ENCODE assay signal across 17 mouse cellular contexts in the genomic region with DNA sequence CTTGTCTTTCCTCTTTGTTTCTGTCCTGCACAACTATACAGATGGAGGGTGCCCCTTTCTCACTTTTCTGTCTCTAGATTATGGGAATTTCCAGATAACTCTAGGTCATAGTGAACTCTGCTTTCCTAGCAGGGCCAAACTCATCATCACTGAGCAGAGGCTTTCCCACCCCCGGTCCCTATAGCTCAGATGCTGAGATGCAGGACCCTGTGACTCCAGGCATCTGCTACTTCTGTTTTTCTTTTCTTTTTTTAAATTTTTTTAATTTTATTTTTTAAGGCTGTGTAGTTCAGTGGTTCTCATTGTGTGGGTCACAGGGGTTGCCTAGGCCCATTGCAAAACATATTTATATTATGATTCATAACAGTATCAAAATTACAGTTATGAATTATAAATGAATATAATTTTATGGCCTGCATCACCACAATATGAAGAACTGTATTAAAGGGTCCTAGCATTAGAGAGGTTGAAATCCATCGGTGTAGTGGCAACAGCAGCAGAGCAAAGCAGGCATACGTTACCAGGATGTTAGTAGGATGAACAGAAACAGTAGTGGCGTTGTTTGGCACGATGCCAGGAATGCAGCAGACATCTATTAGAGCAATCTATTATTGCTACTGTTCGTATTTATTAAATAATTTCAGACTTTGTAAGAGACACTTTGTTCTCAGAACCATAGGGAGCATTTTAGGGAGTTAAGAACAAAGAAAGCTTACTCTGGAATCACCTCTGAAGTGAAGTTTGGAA.
A peak's percentile ranks its signal among the peaks of the same experiment; 100 is the strongest.
DNase-seq lines count a peak whose midpoint lies in the region; ATAC-seq and TF ChIP-seq lines count a peak whose summit lies in the region.
"Had no signal": no experiment of that assay in that cellular context is flagged by ENCODE, and none has a peak within 500 bp of the region (broad histone marks: within the 10 kb centered on the region; RNA-seq: fewer than 3 reads in every experiment).

No protein-coding gene starts in this region.

- H3K27me3 ChIP-seq in hindbrain, embryonic 11.5 days (ENCODE audit: control insufficient read depth, insufficient read depth, low read length) = no peaks in the 10 kb centered on the region
- H3K27me3 ChIP-seq in hindbrain, embryonic 10.5 days (ENCODE audit: insufficient read depth, poor library complexity, severe bottlenecking) = no peaks in the 10 kb centered on the region
- H3K27me3 ChIP-seq in midbrain, embryonic 12.5 days = no peaks in the 10 kb centered on the region
- H3K27me3 ChIP-seq in midbrain, embryonic 16.5 days (ENCODE audit: control insufficient read depth, insufficient read depth, low read depth, low read length) = no peaks in the 10 kb centered on the region
- no peaks in the 10 kb centered on the region for H3K27me3 ChIP-seq in hindbrain, postnatal 0 days (ENCODE audit: insufficient read depth, low read length)
- H3K27me3 ChIP-seq: embryonic facial prominence, embryonic 13.5 days; stomach, embryonic 15.5 days had no signal

- no peak overlapping the region for H3K4me3 ChIP-seq in hindbrain, embryonic 11.5 days (ENCODE audit: low read depth, low read length)
- no peak overlapping the region for H3K4me3 ChIP-seq in hindbrain, embryonic 10.5 days
- H3K4me3 ChIP-seq in midbrain, embryonic 12.5 days = no peak overlapping the region
- no peak overlapping the region for H3K4me3 ChIP-seq in midbrain, embryonic 16.5 days (ENCODE audit: low read depth, low read length)
- H3K4me3 ChIP-seq in hindbrain, postnatal 0 days (ENCODE audit: low read length) = no peak overlapping the region
- H3K4me3 ChIP-seq: embryonic facial prominence, embryonic 13.5 days; stomach, embryonic 15.5 days had no signal

- 75% methylated on average over 6 of the region's 6 CpGs for WGBS in hindbrain, embryonic 11.5 days
- 85% methylated on average over 6 of the region's 6 CpGs for WGBS in hindbrain, embryonic 10.5 days
- WGBS in midbrain, embryonic 12.5 days = 78% methylated on average over 6 of the region's 6 CpGs
- 57% methylated on average over 6 of the region's 6 CpGs for WGBS in midbrain, embryonic 16.5 days
- WGBS in hindbrain, postnatal 0 days = 35% methylated on average over 6 of the region's 6 CpGs

- ATAC-seq in hindbrain, embryonic 11.5 days (ENCODE audit: low FRiP score) = peak; percentile 30; the same call in 1 of the 2 replicates
- ATAC-seq in midbrain, embryonic 12.5 days (ENCODE audit: low FRiP score, low read depth) = 0 out of 2 replicates have a peak, but pooled peaks have one; percentile 19
- no peak for ATAC-seq in midbrain, embryonic 16.5 days
- ATAC-seq in hindbrain, postnatal 0 days = no peak
- ATAC-seq: CD4-positive, CD25-positive, alpha-beta regulatory T cell, adult 4 months had no signal

- H3K27ac ChIP-seq in hindbrain, embryonic 11.5 days (ENCODE audit: low read depth, low read length) = no peak overlapping the region
- H3K27ac ChIP-seq in hindbrain, embryonic 10.5 days = no peak overlapping the region
- H3K27ac ChIP-seq in midbrain, embryonic 12.5 days (replicated peaks) = no peak overlapping the region
- no peak overlapping the region for H3K27ac ChIP-seq in midbrain, embryonic 16.5 days (ENCODE audit: low read length)
- no peak overlapping the region for H3K27ac ChIP-seq in hindbrain, postnatal 0 days
- H3K27ac ChIP-seq: embryonic facial prominence, embryonic 13.5 days; stomach, embryonic 15.5 days had no signal

- no peak overlapping the region for H3K9ac ChIP-seq in hindbrain, embryonic 11.5 days (ENCODE audit: low read depth, low read length)
- no peak overlapping the region for H3K9ac ChIP-seq in midbrain, embryonic 12.5 days (replicated peaks)
- H3K9ac ChIP-seq in midbrain, embryonic 16.5 days (ENCODE audit: low read depth, low read length) = no peak overlapping the region
- no peak overlapping the region for H3K9ac ChIP-seq in hindbrain, postnatal 0 days (replicated peaks; ENCODE audit: low read length)
- H3K9ac ChIP-seq: embryonic facial prominence, embryonic 13.5 days; stomach, embryonic 15.5 days had no signal

- peak; percentile 21 for DNase-seq in hindbrain, embryonic 11.5 days (ENCODE audit: low spot score)
- no peak for DNase-seq in hindbrain, embryonic 10.5 days (ENCODE audit: low spot score)
- peak; percentile 70 for DNase-seq in brain, embryonic 14.5 days (ENCODE audit: low read depth)
- DNase-seq in hindbrain, postnatal 0 days (ENCODE audit: low spot score) = peak; percentile 52
- no peak for DNase-seq in urinary bladder, adult 18-20 months (ENCODE audit: low spot score in 2 of 2)
- no peak for DNase-seq in frontal cortex, postnatal 14 days (ENCODE audit: low spot score in 2 of 2)
- DNase-seq: gastrocnemius, postnatal 14 days; heart, postnatal 36 days; kidney, adult 9 months; lung, adult 18-20 months; thymus, postnatal 25 days had no signal

- no peaks in the 10 kb centered on the region for H3K9me3 ChIP-seq in hindbrain, embryonic 11.5 days (ENCODE audit: control insufficient read depth, low read length)
- no peaks in the 10 kb centered on the region for H3K9me3 ChIP-seq in hindbrain, embryonic 10.5 days
- H3K9me3 ChIP-seq in midbrain, embryonic 12.5 days = no peaks in the 10 kb centered on the region
- no peaks in the 10 kb centered on the region for H3K9me3 ChIP-seq in midbrain, embryonic 16.5 days (replicated peaks; ENCODE audit: control insufficient read depth, low read length, poor library complexity, severe bottlenecking)
- no peaks in the 10 kb centered on the region for H3K9me3 ChIP-seq in hindbrain, postnatal 0 days (ENCODE audit: low read length)
- H3K9me3 ChIP-seq: embryonic facial prominence, embryonic 13.5 days; stomach, embryonic 15.5 days had no signal

- TF ChIP-seq POLR2A in brain, embryonic 14.5 days (IDR thresholded peaks at IDR 0.05; ENCODE audit: borderline replicate concordance, extremely low read depth, insufficient read depth, insufficient read length, poor library complexity, severe bottlenecking) = no peak

- no peak overlapping the region for H3K4me2 ChIP-seq in hindbrain, embryonic 11.5 days (replicated peaks; ENCODE audit: low read depth, low read length)
- H3K4me2 ChIP-seq in midbrain, embryonic 12.5 days (replicated peaks) = no peak overlapping the region
- no peak overlapping the region for H3K4me2 ChIP-seq in midbrain, embryonic 16.5 days (ENCODE audit: low read length)
- H3K4me2 ChIP-seq in hindbrain, postnatal 0 days (ENCODE audit: low read depth, low read length) = no peak overlapping the region
- H3K4me2 ChIP-seq: embryonic facial prominence, embryonic 13.5 days; heart, embryonic 11.5 days; stomach, embryonic 15.5 days had no signal

- TF ChIP-seq CTCF in brain, embryonic 14.5 days (IDR thresholded peaks at IDR 0.05; ENCODE audit: borderline replicate concordance, extremely low read depth, insufficient read depth, insufficient read length) = no peak
- TF ChIP-seq CTCF in hindbrain, postnatal 0 days (IDR thresholded peaks at IDR 0.05; ENCODE audit: low read depth) = no peak

- no peaks in the 10 kb centered on the region for H3K4me1 ChIP-seq in hindbrain, embryonic 11.5 days (replicated peaks; ENCODE audit: control insufficient read depth, insufficient read depth, low read length)
- no peaks in the 10 kb centered on the region for H3K4me1 ChIP-seq in hindbrain, embryonic 10.5 days (replicated peaks)
- H3K4me1 ChIP-seq in midbrain, embryonic 12.5 days = no peaks in the 10 kb centered on the region
- no peaks in the 10 kb centered on the region for H3K4me1 ChIP-seq in midbrain, embryonic 16.5 days (ENCODE audit: control insufficient read depth, insufficient read depth, low read length)
- H3K4me1 ChIP-seq in hindbrain, postnatal 0 days (ENCODE audit: insufficient read depth, low read length) = no peaks in the 10 kb centered on the region
- H3K4me1 ChIP-seq: stomach, embryonic 15.5 days had no signal

- no peaks in the 10 kb centered on the region for H3K36me3 ChIP-seq in hindbrain, embryonic 11.5 days (ENCODE audit: control insufficient read depth, insufficient read depth, low read length)
- no peaks in the 10 kb centered on the region for H3K36me3 ChIP-seq in hindbrain, embryonic 10.5 days
- H3K36me3 ChIP-seq in midbrain, embryonic 12.5 days = no peaks in the 10 kb centered on the region
- H3K36me3 ChIP-seq in midbrain, embryonic 16.5 days (ENCODE audit: control insufficient read depth, insufficient read depth, low read length) = no peaks in the 10 kb centered on the region
- H3K36me3 ChIP-seq in hindbrain, postnatal 0 days (ENCODE audit: insufficient read depth, low read length) = no peaks in the 10 kb centered on the region
- H3K36me3 ChIP-seq: embryonic facial prominence, embryonic 13.5 days; stomach, embryonic 15.5 days had no signal

Comparison
In these comparisons a context has a peak if more than half of its experiments do, and no peak if none do; other contexts are left out.
1. ATAC-seq: peak in hindbrain, embryonic 11.5 days (single experiment) and midbrain, embryonic 12.5 days (single experiment); none in midbrain, embryonic 16.5 days (single experiment) and hindbrain, postnatal 0 days (single experiment).
2. DNase-seq: peak in hindbrain, embryonic 11.5 days (single experiment), brain, embryonic 14.5 days (single experiment) and hindbrain, postnatal 0 days (single experiment); none in hindbrain, embryonic 10.5 days (single experiment), urinary bladder, adult 18-20 months (0 of 2) and frontal cortex, postnatal 14 days (0 of 2).